Mouse (Mus musculus) layer of hippocampus, postnatal 36 days (tissue): ENCODE results near the gene Hivep1. TPM values are rescaled to one million over a fixed set of nuclear protein-coding genes. Genes with fewer than 3 reads are reported as not detected.

Experiments used
- DNase-seq, 2 experiments: peaks; one replicate each; pipeline ENCODE4 v3.0.0; 2022
- total RNA-seq, 2 experiments: library from RNA; stranded (reverse); gene quantifications; 2 replicates each; pipeline ENCODE4 v1.2.3; 2021

Hivep1 gene
- total RNA-seq = 10 to 100 TPM; 24.2 TPM

DNA sequence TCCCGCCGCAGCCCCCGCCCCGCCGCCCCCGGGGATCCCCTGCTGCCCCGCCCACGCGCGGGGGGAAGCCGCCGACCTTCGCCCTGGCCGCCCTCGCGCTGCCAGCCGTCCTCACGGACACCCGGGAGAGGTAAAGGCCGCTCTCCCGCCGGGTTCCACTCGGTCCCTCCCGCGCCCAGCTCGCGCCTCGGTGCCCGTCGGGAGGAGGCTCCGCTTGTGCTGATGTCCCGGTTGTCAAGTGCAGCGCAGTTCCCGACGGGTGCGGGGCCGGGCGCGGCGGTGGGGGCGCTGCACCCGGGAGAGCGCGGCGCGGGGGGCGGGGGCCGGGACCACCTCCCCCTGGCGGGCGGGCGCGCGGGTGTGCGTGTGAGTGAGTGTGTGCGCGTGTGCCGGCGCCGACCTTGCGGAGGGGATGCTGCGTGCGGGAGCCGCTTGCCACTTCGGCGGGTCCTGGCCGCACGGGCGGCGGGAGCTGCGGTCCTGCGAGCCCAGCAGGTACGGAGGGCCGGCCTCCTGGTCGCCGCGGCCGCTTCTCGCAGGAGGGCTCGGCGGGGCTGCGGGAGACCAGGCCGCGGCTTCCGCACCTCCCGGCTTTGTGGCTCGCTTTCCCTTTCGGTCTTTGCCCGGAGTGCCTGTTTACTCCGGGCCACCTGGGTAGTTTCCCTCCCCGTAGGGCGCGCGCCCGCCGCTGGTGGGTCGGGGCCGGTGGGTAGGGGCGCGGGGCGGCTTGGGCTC is at the start of gene Hivep1:
Gene Hivep1, plus strand, starts transcription at position 61 of the 735 bp plus-strand sequence.
- peak; percentile 56 to 62 for DNase-seq

DNA sequence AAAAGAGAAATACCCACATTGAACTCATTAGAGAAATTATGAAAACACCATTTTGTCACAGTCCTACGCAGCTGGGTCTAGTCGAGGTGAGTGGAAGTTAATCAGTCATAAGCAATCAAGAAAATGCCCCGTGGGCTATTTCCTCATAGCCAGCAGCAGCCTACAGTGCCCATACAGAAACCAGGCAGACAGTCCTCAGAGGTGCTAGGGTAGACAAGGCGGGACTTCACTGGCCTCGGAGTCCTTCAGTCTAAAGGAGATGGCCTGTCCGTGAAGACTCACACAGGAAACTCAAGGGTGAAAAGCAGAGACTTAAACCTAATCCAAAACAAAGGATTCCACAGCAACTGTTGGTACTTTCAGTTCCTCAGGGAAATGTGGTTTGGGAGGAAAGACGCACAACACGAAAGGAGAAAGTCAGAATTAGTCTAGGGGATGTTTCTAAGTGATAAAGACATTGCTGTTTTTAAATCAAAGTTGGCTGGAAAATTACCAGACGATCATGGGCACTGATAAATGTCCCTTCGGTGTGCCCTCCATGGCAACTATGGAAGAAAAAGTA is 36.3 kb upstream of the Hivep1 start:
- no peak for DNase-seq

DNA sequence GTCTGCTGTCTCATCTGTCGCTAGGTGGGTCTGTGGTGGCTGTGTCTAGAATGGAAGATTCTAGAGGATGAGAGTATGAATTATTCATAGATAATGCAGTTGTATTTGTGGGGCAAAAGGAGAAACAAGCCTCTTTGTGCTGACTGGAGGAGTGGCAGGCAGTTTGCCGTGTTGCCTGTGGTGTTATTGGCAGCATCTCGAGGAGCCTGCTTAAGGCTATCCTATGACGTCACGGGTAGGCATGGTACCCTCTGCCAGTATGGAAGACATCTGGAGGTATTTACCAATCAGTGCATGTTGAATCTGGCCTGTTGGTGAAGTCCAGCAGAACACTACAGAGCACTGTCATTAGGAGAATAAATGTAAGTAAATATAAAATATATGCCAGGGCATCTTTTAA is 35.6 kb upstream of the Hivep1 start:
- no peak for DNase-seq

DNA sequence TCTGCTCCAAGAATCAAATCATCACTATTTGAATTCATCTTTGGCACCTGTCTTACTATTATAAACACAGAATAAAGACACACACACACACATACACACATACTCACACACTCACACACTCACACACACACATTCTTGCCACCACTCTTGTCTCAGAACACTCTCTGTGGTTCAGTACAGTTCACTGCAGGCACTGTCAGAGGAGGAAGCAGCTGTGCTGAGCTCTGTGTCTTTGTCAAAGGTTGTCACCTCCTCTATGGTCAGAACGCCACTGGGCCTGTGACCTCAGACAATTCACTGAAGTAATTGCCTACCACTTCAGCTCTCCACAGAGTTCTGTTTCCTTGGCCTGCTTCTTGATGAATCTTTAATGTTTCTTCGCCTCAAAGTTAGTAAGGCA is 33.5 kb upstream of the Hivep1 start:
- DNase-seq = no peak

DNA sequence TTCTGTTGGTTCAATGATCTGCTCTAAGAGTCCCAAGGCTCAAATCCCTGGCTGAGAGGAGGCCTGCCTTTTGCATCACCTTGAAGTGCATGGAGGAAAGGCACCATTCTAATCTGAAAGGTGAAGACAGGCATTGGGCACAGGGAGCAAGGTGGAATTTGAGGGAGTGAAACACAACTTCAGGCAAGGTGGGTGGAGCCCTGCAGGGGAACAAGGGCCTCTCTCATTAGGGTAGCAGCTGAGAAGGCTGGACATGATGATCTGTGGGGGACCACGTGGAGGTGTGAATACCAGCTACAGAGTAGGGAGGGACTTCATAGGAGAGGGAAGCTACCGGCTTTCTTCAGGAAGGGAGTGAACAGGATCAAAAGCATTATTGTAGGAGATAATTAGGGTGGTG is 10.6 kb upstream of the Hivep1 start:
- no peak for DNase-seq

DNA sequence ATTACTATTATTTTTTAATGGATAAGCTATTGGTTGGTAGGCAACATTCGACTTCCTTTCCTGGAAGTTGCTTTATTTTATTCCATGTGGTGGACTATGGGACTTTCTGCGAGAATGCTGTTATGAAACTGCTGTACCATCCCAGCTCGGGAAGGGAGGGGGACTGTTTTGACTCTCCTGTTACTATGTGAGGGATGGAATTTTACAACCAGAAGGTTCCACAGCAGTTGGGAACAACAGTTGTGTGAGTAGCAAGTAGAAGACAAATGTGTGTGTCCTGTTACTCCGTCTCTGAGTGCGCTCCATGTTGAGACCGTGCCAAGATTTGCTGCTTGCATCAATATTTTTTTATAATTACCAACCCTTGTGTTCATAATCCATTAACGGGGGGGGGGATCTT is 8.4 kb upstream of the Hivep1 start:
- peak in 1 of 2 experiments; percentile 5 for DNase-seq

DNA sequence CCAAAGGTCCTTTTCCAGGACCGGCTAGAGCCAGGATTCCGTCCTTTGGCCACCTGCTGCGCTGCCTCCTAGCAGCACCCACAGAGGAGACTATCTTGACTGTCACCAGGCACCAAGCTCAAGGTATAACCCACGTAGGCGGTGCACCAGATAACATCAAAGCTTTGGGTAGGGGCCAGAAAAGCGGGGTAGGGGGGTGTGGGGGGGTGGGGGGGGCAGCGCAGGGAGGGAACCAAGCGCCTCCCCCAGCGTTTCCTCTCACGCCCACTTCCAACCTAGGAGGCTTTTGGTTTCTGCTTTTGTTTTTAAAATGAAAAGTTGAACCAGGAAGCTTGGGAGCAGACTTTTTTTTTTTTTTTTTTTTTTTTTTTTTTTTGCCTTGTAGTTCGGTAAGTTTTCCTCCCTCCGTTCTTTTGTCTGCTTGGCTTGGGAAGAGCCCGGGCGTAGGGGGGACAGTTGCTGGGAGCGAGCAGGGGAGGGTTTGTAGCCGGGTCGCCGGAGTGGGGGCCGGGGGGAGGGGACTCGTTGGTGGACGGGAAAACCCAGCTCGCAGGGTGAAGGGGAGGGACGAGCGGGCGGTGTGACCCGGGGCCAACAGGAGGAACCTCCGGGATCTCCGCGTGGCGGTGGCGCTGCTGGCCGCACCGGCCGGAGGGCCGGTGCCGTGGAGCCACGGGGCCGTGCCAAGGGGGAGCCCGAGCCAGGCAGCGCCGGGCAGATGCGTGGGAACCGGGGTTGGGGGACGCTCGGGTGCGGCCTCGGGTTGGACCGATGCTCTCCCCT is 2.6 kb upstream of the Hivep1 start:
- peak; percentile 51 to 60 for DNase-seq

DNA sequence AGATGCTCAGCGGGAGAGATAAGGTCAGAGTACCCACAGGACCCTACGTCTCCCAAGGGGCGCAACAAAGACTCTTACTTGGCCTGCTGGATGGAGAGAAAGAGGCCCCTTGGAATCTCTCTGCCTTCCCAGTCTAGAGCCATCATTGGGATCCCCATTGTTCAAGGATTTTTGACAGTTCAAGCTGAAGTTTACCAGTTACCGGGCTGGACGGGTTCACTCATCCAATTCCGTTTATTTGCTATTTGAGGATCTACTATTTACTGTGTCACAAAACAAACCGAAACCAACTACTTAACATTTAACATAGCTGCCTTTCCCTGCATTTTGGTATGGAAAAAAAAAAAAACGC is 2.1 kb upstream of the Hivep1 start:
- no peak for DNase-seq

DNA sequence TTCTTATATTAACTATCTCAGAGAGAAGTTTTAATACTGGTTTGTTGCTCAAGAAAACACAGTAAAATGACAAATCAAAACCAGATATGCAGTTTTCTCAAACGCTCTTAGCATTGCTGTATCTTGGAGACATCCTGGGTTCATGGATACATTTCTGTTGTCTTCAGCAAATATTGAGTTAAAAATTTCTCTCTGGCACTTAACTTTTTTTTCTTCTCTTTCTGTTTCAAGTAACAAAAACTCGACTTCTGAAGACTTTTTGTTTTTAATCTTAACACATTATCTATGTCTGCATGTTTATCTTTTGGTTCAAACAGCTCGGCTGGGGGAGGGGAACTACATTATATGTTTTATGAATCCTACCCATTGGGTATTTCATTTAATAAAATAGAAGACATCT is 1.7 kb upstream of the Hivep1 start:
- no peak for DNase-seq

DNA sequence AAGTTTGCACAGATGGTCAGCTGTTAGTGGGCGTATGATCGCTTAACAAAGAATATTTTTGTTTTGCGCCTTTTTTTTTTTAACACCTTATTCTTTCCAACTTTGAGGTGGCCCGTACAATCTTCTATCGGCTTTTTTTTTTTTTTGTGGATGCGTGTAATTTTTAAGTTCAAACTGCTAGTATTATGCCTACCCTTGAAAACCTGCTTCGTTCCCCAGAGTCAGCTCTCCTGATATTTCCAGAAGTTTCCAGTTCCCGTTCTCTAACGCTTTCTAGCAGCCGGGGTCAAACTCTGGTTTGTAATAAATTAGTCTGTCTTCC is 980 bp upstream of the Hivep1 start:
- no peak for DNase-seq

DNA sequence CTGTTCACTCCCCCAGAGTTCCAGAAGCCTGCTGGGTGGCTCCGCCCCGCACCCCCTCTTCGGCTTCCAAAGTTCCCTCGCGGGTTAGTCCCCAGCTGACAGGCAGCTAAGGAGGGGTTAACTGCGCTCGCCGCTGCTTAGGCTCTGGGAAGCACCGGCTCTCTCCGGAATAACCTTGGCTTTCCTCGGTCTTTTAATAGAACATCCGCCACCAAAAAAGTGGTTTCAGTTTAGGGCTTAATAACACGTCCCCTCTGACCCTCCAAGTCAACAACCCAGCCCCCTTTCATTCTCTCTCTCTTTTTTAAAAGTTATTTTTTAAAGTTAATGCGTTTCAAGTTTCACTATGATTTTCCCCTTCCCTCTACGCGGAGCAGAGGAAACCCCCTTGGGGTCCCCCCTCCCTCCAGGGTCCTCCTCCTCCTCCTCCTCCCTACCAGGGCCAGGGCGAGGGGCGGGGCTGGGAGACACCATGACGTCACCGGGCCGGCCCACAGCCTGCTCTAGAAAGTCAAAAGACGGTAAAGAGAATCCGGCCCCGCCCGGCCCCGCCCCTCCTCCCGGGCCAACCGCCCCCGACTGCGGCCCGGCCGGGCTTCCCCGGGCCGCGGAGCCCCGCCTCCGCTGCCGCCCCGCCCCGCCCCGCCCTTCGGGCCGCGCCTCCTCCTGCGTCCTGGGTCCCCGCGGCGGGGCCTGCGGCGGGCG is 467 bp upstream of the Hivep1 start:
- DNase-seq = peak; percentile 90 to 92

DNA sequence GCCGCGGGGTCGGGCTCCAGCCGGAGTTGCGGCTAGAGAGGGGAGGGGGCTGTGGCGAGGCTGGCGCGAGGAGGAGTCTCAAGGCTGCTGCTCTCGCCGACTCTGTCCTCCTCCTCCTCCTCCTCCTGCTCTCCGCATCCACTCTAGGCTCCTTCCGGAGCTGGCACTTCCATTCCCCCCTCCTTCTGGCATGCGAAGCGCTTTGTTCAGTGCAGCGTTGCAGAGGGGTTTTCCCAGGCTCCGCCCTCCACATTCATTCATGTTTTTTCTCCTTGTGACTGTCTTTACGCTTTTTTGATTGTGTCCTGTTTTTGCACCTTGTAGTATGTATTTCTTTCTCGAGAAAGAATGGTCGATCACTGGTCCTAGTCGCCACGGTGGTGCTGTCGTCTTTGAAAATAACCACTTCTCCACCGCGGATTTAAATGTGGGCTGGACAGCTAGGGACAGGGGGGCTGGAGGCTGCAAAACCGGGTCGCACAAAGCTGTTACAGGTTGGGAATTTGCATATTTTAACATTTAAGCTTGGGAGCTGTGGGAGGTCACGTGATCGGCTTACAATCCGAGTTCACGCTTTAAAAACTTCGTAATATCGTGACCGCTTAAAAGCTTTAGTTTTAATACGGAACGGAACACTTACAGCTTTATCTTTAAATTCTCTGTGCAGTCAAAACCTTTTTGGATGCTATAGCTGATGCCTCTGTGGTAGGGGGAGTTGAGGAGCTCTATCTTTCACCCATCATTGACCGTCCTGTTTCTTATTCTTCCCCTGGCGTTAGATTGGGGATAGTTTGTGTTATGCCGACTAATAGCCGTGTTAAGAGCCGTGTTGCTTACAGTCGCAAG is 1.1 kb downstream of the Hivep1 start:
- peak; percentile 46 to 49 for DNase-seq

DNA sequence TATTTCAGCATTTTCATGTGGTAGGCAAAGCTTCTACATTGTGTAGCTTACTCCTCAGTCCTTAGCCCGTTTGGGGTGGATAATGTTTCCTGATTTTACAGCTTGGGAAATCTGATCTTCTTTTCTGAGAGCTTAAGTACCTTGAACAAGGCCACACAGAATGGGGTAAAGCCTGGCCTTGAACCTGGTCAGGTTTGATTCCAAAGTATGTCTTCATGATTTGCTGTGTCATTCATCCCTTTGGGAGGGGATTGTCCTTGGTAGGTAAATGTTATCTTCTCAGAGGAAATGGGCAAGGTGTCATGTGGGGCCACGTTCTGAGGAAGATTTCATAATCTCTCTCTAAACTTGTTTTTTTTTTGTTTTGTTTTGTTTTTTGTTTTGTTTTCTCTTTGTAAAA is 1.8 kb downstream of the Hivep1 start:
- no peak for DNase-seq

DNA sequence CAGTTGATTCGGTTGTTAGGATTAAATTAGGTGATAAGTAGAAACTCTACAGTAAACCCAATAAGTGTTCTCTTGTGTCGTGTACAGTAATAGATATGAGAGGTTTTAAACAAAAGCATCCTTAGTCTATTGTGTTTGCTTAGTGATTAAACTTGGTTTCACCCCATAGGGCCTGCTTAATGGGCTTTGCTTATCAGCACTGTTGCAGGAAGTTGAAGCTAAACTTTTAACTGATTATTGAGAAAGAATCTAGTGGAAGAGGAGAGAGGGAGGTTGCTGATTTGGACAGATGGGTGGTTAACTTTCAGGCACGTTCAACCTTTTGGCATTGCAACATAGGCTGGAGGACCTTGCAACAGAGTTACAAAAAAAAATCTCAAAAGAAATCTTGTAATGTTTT is 2.3 kb downstream of the Hivep1 start:
- no peak for DNase-seq

DNA sequence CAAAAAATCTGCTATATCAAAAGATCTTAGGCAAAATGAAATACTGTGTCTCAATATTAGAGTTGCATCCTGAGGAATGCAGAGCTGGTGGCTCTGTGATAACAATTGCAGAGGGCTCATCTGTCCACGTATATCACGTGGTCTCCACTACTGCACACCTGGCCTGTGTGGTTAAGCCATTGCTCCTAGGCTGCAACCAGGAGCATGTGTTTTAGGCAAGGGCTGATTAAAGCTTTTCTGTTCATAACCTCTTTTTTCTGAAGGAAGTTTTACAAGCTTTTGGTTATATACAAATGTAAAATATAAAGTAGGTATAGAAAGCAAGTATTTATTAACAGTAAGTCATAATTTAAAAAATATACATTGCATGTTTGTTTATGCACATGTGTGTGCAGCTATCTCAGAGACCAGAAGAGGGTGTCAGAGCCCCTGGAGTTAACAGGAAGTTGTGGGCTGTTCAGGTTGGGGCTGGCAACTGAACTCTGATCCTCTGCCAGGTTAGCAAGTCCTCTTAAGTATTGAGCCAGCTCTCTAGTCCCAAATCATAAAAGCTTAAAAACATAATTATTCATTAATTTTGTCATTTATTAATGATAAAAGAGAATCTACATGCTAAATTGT is 5.0 kb downstream of the Hivep1 start:
- DNase-seq = no peak

DNA sequence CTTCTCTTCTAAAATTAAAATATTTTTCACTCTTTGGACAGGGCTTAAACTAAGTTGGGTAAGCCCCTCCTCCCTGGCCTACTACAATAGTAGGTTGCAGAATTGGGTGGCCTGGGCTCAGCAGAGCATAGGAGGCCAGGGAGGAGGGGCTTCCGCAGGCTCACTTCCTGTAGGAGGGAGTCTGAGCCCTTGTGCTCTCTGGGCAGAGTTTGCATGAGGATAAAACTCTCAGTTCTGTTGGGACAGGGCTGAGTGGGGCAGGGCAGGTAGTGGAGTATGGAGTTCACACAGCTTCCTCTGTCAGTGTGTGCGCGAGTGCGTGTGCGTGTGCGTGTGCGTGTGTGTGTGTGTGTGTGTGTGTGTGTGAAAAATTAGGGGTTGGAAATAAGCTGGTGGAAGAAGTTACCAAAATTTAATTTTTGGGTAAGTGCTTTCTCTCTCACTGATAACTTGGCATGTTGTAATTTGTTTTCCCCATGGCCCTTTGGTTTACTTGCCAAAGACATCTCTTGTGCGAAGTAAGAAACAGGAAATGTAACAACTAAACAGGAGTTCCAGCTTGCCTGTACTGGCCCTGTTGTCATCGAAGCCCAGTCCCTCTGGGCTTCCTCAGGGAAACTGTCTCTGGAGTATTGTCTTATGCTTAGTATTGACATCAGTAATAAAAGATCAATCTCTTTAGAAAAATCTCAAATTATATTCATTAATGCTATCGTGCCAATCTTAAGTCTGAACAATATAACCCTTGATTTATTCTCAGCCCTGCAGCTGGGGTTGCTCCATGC is 9.2 kb downstream of the Hivep1 start:
- no peak for DNase-seq

DNA sequence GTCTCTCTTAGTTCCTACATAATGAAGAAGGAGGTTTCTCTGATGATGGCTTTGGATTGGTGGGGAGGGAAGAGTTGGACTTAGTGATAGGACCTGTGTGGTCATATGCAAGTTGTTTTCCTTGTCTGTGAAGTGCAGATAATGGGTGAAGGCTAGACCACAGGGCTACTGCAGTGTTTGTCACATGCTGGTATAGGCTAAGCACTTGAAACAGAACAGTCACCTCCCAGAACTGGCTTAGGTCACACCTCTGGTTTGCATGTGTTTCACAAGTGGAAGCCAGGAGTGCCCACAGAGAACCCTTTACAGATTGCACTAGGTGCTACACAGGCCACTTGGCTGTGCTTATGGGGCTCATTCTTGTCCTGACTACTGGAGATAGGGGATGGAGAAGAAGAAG is 12.4 kb downstream of the Hivep1 start:
- DNase-seq = no peak

DNA sequence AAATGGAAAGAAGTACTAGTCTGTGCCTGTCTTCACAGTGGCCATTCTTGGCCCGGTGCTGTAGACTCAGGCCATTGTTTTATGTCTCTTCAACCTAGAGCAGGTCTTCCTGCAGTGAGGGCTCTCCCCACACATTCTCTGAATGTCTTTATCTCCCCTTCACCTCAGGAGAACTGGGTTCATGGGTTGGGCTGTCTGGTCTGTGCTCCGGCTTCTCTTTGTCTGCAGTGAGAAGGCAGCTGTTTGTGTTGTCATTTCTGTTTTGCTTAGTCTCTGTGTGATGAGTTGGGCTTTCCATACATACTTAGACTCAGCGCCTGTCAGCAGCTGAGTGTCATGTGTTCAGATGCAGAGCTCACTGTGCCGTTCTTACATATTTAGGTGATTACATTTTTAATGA is 18.4 kb downstream of the Hivep1 start:
- DNase-seq = no peak

DNA sequence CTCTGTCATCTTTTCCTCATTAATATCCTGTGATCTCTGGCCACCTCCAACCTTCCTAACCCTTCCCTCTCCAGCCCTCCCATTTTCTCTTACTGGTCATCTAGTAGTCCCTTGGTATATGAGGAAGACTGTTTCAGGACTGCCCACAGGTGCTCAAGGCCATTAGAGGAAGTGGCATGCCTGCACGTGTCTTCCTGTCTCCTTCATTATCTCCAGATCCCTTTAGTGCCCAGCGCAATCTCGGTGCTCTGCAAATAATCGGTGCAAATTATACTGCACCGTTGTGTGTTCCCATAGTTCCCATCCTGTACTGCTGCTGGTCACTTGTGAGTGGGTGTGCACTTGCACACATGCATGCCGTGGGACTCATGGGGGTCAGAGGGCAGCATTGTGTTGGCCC is 19.2 kb downstream of the Hivep1 start:
- no peak for DNase-seq

DNA sequence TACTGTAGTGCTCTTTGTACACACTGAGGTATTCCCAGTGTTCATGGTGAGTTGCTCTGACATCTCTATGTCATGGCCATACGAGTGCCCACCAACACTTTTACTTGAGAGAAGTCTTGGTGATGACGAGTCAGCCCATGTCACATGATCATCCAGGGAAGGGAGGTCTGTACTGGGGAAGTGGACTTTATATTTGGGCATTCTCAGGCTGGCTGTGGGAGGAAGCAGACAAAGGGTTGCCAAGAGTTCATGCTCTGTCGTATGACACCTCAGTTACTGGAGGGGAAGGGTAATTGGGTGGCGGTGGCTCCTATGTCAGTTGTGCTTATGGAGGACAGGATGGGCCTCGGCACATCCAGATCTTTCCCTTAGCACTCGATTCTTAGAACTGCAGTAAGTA is 21.5 kb downstream of the Hivep1 start:
- no peak for DNase-seq

DNA sequence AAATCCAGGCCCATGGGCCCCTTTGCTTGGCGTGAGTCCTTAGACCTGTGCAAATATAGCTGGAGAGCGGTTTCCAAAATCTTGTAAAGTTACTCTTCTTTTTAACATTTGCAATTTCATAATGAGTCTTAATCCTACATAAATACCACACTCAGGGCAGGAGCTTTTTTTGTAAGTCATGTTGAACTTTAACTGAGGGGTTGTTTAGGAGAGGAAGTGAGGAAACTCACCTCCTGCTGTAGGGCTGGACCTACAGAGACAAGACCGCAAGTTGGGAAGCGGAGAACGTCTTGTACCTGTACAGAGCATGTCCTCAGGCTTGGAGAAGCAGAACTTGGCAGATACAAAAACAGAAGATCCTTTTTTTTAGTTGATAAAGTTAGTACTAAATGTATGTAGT is 23.7 kb downstream of the Hivep1 start:
- no peak for DNase-seq
